Mouse (Mus musculus): ENCODE results near the gene Abi3bp. TPM values are rescaled to one million over a fixed set of nuclear protein-coding genes. Genes with fewer than 3 reads are reported as not detected.
A peak's percentile ranks its signal among the peaks of the same experiment; 100 is the strongest.

The Abi3bp gene
- polyA plus RNA-seq, 2 experiments: 0.10 to 0.15 TPM

- ATAC-seq (ENCODE audit: insufficient read depth): no peak
- H3K4me1 ChIP-seq (replicated peaks; ENCODE audit: control insufficient read depth in 2 of 2, insufficient read depth in 2 of 2, low read length in 1 of 2): no peaks in the 10 kb centered on the region
- TF ChIP-seq CTCF (IDR thresholded peaks at IDR 0.05; ENCODE audit: low read depth) (no peak), EP300 (IDR thresholded peaks at IDR 0.05; ENCODE audit: low read depth) (no peak)
- no peak overlapping the region for H3K9ac ChIP-seq (replicated peaks)
- WGBS (ENCODE audit: insufficient replicate concordance): 85% methylated on average over 7 of the region's 7 CpGs
- no peak overlapping the region for H3K4me3 ChIP-seq (ENCODE audit: insufficient read depth in 1 of 2, low read depth in 2 of 2, low read length in 2 of 2)
- no peak for DNase-seq (ENCODE audit: low read depth in 3 of 3, low spot score in 3 of 3)
- no peak overlapping the region for H3K4me2 ChIP-seq (ENCODE audit: low read depth)
- H3K27ac ChIP-seq: no peak overlapping the region
- peaks cover 19% of the 10 kb centered on the region for H3K36me3 ChIP-seq (replicated peaks; ENCODE audit: control insufficient read depth, insufficient read depth, low read depth)
- H3K9me3 ChIP-seq (ENCODE audit: control insufficient read depth, low read length): no peaks in the 10 kb centered on the region
- H3K27me3 ChIP-seq (ENCODE audit: control insufficient read depth, insufficient read depth, low read length): no peaks in the 10 kb centered on the region
These were observed 213.0 kb downstream of the Abi3bp start for GRCm38 (mm10) chr16:56690715-56691114.

DNA sequence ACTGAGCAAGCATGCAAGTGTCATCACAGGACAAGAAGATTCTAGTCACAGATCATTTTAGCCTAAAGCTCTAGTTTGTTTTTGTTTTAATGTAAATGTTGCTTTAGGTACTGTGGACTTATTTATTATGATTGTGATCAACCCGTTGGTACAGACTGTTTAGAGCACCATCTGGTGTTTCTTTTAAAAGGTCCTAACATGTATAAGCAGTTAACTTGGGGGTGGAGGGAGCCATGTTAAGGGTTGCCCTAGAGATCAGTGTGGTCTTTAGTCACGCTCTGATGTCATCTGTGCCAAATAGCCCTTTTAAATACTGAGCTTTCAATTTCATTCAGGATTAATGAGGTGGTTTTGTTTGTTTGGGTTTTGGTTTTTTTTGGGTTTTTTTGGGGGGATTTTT, 218.8 kb downstream of the Abi3bp start:
- H3K36me3 ChIP-seq (replicated peaks; ENCODE audit: control insufficient read depth, insufficient read depth, low read depth): peaks cover 24% of the 10 kb centered on the region
- no peak for DNase-seq (ENCODE audit: low read depth in 3 of 3, low spot score in 3 of 3)

DNA sequence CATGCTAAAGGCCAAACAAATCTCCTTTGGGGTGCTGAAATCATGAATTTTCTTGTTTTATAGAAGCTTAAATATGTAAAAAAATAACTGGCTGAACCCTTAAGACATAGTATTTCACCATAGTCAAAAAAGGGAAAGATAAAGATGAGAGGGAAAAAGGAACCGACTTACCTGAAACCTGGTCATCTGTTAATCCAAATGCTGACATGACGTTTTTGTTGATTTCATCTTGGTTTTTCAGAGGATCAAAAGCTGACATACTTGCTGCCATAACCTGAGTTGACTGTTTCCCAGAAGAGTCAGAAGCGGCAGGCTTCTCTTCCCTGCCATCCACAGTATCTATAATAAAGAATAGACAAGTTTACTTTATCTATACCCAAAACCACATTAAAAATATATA, 223.2 kb downstream of the Abi3bp start:
- ATAC-seq (ENCODE audit: insufficient read depth) (no peak), DNase-seq (ENCODE audit: low read depth in 3 of 3, low spot score in 3 of 3) (no peak)
- H3K4me1 ChIP-seq (replicated peaks; ENCODE audit: control insufficient read depth in 2 of 2, insufficient read depth in 2 of 2, low read length in 1 of 2): no peaks in the 10 kb centered on the region
- no peak overlapping the region for H3K4me2 ChIP-seq (ENCODE audit: low read depth)
- H3K9me3 ChIP-seq (ENCODE audit: control insufficient read depth, low read length): no peaks in the 10 kb centered on the region
- H3K4me3 ChIP-seq (ENCODE audit: insufficient read depth in 1 of 2, low read depth in 2 of 2, low read length in 2 of 2): no peak overlapping the region
- H3K27ac ChIP-seq: no peak overlapping the region
- no peak overlapping the region for H3K9ac ChIP-seq (replicated peaks)
- no peak for TF ChIP-seq CTCF (IDR thresholded peaks at IDR 0.05; ENCODE audit: low read depth)
- TF ChIP-seq EP300 (IDR thresholded peaks at IDR 0.05; ENCODE audit: low read depth): no peak
- H3K36me3 ChIP-seq (replicated peaks; ENCODE audit: control insufficient read depth, insufficient read depth, low read depth): peaks cover 39% of the 10 kb centered on the region
- WGBS (ENCODE audit: insufficient replicate concordance): 83% methylated on average over 3 of the region's 3 CpGs
- H3K27me3 ChIP-seq (ENCODE audit: control insufficient read depth, insufficient read depth, low read length): no peaks in the 10 kb centered on the region

More for the DNA sequence above, 218.8 kb downstream of the Abi3bp start:
- 68% methylated on average over 2 of the region's 2 CpGs for WGBS (ENCODE audit: insufficient replicate concordance)
- H3K4me2 ChIP-seq (ENCODE audit: low read depth): no peak overlapping the region
- H3K27me3 ChIP-seq (ENCODE audit: control insufficient read depth, insufficient read depth, low read length): no peaks in the 10 kb centered on the region
- no peak for ATAC-seq (ENCODE audit: insufficient read depth)
- H3K4me3 ChIP-seq (ENCODE audit: insufficient read depth in 1 of 2, low read depth in 2 of 2, low read length in 2 of 2): no peak overlapping the region
- H3K9ac ChIP-seq (replicated peaks): no peak overlapping the region
- no peaks in the 10 kb centered on the region for H3K9me3 ChIP-seq (ENCODE audit: control insufficient read depth, low read length)
- no peak for TF ChIP-seq EP300 (IDR thresholded peaks at IDR 0.05; ENCODE audit: low read depth)
- TF ChIP-seq CTCF (IDR thresholded peaks at IDR 0.05; ENCODE audit: low read depth): no peak
- no peaks in the 10 kb centered on the region for H3K4me1 ChIP-seq (replicated peaks; ENCODE audit: control insufficient read depth in 2 of 2, insufficient read depth in 2 of 2, low read length in 1 of 2)
- no peak overlapping the region for H3K27ac ChIP-seq

GRCm38 (mm10) chr16:56705731-56706130, 228.1 kb downstream of the Abi3bp start:
- WGBS (ENCODE audit: insufficient replicate concordance): 82% methylated on average over 3 of the region's 3 CpGs
- ATAC-seq (ENCODE audit: insufficient read depth) (no peak), DNase-seq (ENCODE audit: low read depth in 3 of 3, low spot score in 3 of 3) (no peak)
- no peaks in the 10 kb centered on the region for H3K9me3 ChIP-seq (ENCODE audit: control insufficient read depth, low read length)
- no peak overlapping the region for H3K4me2 ChIP-seq (ENCODE audit: low read depth)
- TF ChIP-seq CTCF (IDR thresholded peaks at IDR 0.05; ENCODE audit: low read depth) (peak; percentile 25; the same call in 1 of the 2 replicates), EP300 (IDR thresholded peaks at IDR 0.05; ENCODE audit: low read depth) (no peak)
- H3K9ac ChIP-seq (replicated peaks): no peak overlapping the region
- peaks cover 53% of the 10 kb centered on the region for H3K36me3 ChIP-seq (replicated peaks; ENCODE audit: control insufficient read depth, insufficient read depth, low read depth)
- H3K27ac ChIP-seq: no peak overlapping the region
- no peaks in the 10 kb centered on the region for H3K27me3 ChIP-seq (ENCODE audit: control insufficient read depth, insufficient read depth, low read length)
- no peak overlapping the region for H3K4me3 ChIP-seq (ENCODE audit: insufficient read depth in 1 of 2, low read depth in 2 of 2, low read length in 2 of 2)
- no peaks in the 10 kb centered on the region for H3K4me1 ChIP-seq (replicated peaks; ENCODE audit: control insufficient read depth in 2 of 2, insufficient read depth in 2 of 2, low read length in 1 of 2)

- H3K27ac ChIP-seq: no peak overlapping the region
- ATAC-seq (ENCODE audit: insufficient read depth): no peak
- no peak overlapping the region for H3K4me3 ChIP-seq (ENCODE audit: insufficient read depth in 1 of 2, low read depth in 2 of 2, low read length in 2 of 2)
- peaks cover 42% of the 10 kb centered on the region for H3K36me3 ChIP-seq (replicated peaks; ENCODE audit: control insufficient read depth, insufficient read depth, low read depth)
- no peak overlapping the region for H3K4me2 ChIP-seq (ENCODE audit: low read depth)
- TF ChIP-seq CTCF (IDR thresholded peaks at IDR 0.05; ENCODE audit: low read depth): no peak
- no peak for TF ChIP-seq EP300 (IDR thresholded peaks at IDR 0.05; ENCODE audit: low read depth)
- no peak overlapping the region for H3K9ac ChIP-seq (replicated peaks)
- WGBS (ENCODE audit: insufficient replicate concordance): 77% methylated on average over 3 of the region's 3 CpGs
- DNase-seq (ENCODE audit: low read depth in 3 of 3, low spot score in 3 of 3): no peak
- H3K27me3 ChIP-seq (ENCODE audit: control insufficient read depth, insufficient read depth, low read length): no peaks in the 10 kb centered on the region
- no peaks in the 10 kb centered on the region for H3K9me3 ChIP-seq (ENCODE audit: control insufficient read depth, low read length)
- peaks cover 0 to 2% of the 10 kb centered on the region in 2 experiments; a peak in 2 of 4 replicates for H3K4me1 ChIP-seq (replicated peaks; ENCODE audit: control insufficient read depth in 2 of 2, insufficient read depth in 2 of 2, low read length in 1 of 2)
These were observed 232.4 kb downstream of the Abi3bp start for GRCm38 (mm10) chr16:56710071-56710470.

Measured in liver, embryonic 14.5 days (tissue).